Mouse (Mus musculus): ENCODE measurements at regions not wholly inside any gene's neighbourhood (a gene's known extent, or its start where the extent isn't known, plus 50 kb on each side); places are given as distances from the start of the nearest gene placed in this dataset.

DNA sequence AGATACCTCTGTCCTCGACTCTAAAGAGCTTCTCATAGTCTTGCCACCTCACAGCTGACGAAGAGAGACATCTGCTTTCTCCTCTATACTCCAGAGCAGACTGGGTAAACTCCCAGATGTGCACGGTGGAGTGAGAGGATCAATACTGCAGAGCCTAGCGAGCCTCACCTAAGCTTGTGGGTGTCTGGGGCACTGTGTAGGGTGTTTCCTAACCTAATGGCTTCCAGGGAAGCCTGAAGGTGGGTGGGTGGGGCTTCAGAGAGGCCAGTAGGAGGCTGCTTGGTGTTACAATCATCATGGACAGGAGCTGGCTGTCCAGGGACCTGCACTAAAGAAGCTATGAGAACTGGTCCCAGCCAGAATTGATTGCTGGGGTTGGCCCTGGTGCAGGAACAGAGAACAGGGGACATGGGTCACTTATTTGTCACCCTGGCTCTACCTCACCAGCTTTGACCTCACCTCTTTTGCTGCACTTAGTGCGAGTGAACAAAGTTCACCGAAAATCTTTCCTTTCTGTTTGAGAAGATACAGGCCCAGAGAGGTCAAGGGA, 57.5 kb upstream of the Tle3 start:
- TF ChIP-seq CHD2 (IDR thresholded peaks at IDR 0.05; ENCODE audit: low read depth, low read length) (no peak), HCFC1 (IDR thresholded peaks at IDR 0.05; ENCODE audit: borderline replicate concordance, insufficient read depth, low read length) (no peak), ZNF384 (IDR thresholded peaks at IDR 0.05; ENCODE audit: low read depth, low read length) (no peak)

All from ES-E14 (cell line).